Mouse (Mus musculus): ENCODE measurements around the gene Olfr1126.
"Not testable (repeated sequence)": the region's sequence is repeated elsewhere in the genome, so short reads cannot be mapped to it uniquely, and the experiment has no call there.

The Olfr1126 gene

DNA sequence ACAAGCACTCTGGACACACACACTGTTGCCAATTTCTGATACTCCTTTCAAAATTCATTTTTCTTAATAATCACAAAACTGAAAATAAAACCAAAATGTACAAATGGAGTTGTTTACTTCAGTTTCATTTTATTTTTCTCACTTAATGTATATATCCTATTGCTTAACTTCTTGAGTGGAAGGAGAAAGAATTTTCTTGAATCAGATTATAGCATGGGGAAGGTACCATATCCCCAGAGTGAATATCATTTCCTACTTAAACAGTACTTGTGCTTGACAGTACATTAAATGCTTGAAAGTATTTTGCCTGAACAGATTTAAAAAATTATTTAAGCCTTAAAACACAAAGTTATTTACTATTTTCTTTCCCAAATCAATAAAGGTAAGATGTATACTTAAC lies at the start of gene Olfr1126:
Olfr1126 (plus strand) TSS at position 301 of the 400 bp plus-strand sequence.
- no peak for DNase-seq (ENCODE audit: low spot score in 2 of 2)

- DNase-seq (ENCODE audit: low spot score in 2 of 2), result no peak
These were observed 37.4 kb upstream of the Olfr1126 start, which contains the start of gene Olfr1123 for GRCm38 (mm10) chr2:87416335-87416734. Gene Olfr1123 (plus strand): TSS chr2:87416635.

GRCm38 (mm10) chr2:87429975-87430374 lies 23.8 kb upstream of the Olfr1126 start, which contains the start of gene Olfr1124:
Gene Olfr1124 (plus strand): TSS chr2:87430275.
- DNase-seq (ENCODE audit: low spot score in 2 of 2), result no peak

GRCm38 (mm10) chr2:87437731-87438130 lies 16.0 kb upstream of the Olfr1126 start:
- DNase-seq (ENCODE audit: low spot score in 2 of 2), result no peak

DNA sequence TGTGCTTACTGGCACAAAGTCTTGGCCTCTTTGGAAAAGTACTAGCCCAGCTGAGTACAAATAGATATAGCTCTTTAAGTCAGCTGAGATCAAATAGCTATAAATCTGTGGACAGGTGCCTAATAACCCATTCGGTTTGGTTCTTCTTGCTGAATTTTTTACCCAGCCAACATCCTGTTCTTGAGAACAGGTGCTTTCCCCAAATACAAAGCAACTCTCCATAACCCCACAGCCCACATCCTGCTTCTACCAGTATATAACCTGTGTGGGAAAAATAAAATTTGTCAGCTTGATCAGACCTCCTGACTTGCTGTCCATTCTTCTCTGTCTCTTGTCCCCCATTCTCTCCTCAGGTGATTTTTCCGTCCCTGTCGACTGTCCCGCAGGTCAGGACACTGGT lies 8.0 kb downstream of the Olfr1126 start:
- no peak for DNase-seq (ENCODE audit: low spot score in 2 of 2)

- DNase-seq (ENCODE audit: low spot score in 2 of 2), result no peak
These were observed 26.4 kb downstream of the Olfr1126 start for GRCm38 (mm10) chr2:87480207-87480606.

- no peak for DNase-seq (ENCODE audit: low spot score in 2 of 2)
These were observed 27.4 kb downstream of the Olfr1126 start for GRCm38 (mm10) chr2:87481158-87481557.

- no peak for DNase-seq (ENCODE audit: low spot score in 2 of 2)
These were observed 28.5 kb downstream of the Olfr1126 start for GRCm38 (mm10) chr2:87482276-87482675.

- DNase-seq (ENCODE audit: low spot score in 2 of 2), result not testable (repeated sequence)
These were observed 43.2 kb downstream of the Olfr1126 start, which contains the start of gene Pramel7 for GRCm38 (mm10) chr2:87496993-87497392. Gene Pramel7 (minus strand): TSS chr2:87497093.

- DNase-seq (ENCODE audit: low spot score in 2 of 2), result no peak
These were observed 52.5 kb downstream of the Olfr1126 start, which contains the start of gene Pramel6 for GRCm38 (mm10) chr2:87506265-87506664. Gene Pramel6 (plus strand): TSS chr2:87506565.
